ENCODE assay signal across 9 mouse cellular contexts in genomic region chr3:51226601-51227000, GRCm38 (mm10). TPM values are rescaled to one million over a fixed set of nuclear protein-coding genes. Genes with fewer than 3 reads are reported as not detected.
DNase-seq lines count a peak whose midpoint lies in the region; ATAC-seq and TF ChIP-seq lines count a peak whose summit lies in the region.
"Had no signal": no experiment of that assay in that cellular context is flagged by ENCODE, and none has a peak within 500 bp of the region (broad histone marks: within the 10 kb centered on the region; RNA-seq: fewer than 3 reads in every experiment).

No protein-coding gene starts in this region.

- peak overlapping the region; percentile 80 for H3K4me2 ChIP-seq in heart, embryonic 11.5 days
- peak overlapping the region; percentile 68; the same call in 1 of the 2 replicates for H3K4me2 ChIP-seq in embryonic facial prominence, embryonic 13.5 days
- H3K4me2 ChIP-seq in liver, embryonic 14.5 days (ENCODE audit: low read depth) = peak overlapping the region; percentile 98

- no peak for ATAC-seq in heart, embryonic 11.5 days (replicated peaks; ENCODE audit: insufficient number of reproducible peaks, low FRiP score, low TSS enrichment)
- ATAC-seq in embryonic facial prominence, embryonic 13.5 days (ENCODE audit: insufficient number of reproducible peaks, insufficient read depth, low FRiP score, low TSS enrichment, low read depth) = no peak
- ATAC-seq in liver, embryonic 14.5 days (ENCODE audit: insufficient read depth) = no peak

- H3K9me3 ChIP-seq in heart, embryonic 11.5 days (replicated peaks; ENCODE audit: control insufficient read depth, low read length) = no peaks in the 10 kb centered on the region
- H3K9me3 ChIP-seq in embryonic facial prominence, embryonic 13.5 days = no peaks in the 10 kb centered on the region
- no peaks in the 10 kb centered on the region for H3K9me3 ChIP-seq in liver, embryonic 14.5 days (ENCODE audit: control insufficient read depth, low read length)

- peak overlapping the region; percentile 95; the same call in 1 of the 2 replicates for H3K4me3 ChIP-seq in heart, embryonic 11.5 days (ENCODE audit: low read depth, low read length)
- H3K4me3 ChIP-seq in embryonic facial prominence, embryonic 13.5 days = no peak overlapping the region
- H3K4me3 ChIP-seq in liver, embryonic 14.5 days (ENCODE audit: insufficient read depth in 1 of 2, low read depth in 2 of 2, low read length in 2 of 2) = peak overlapping the region; percentile 74 to 97

- TF ChIP-seq EP300 in liver, embryonic 14.5 days (IDR thresholded peaks at IDR 0.05; ENCODE audit: low read depth) = no peak

- DNase-seq in heart, postnatal 14 days = no peak
- DNase-seq in A20 (ENCODE audit: low read depth, low spot score) = peak; percentile 69
- no peak for DNase-seq in liver, embryonic 14.5 days (ENCODE audit: low read depth in 3 of 3, low spot score in 3 of 3)
- no peak for DNase-seq in testis, postnatal 14 days (ENCODE audit: low spot score)
- no peak for DNase-seq in B cell, adult 2 months
- no peak for DNase-seq in kidney, adult 11 months

- peak overlapping the region; percentile 10; the same call in 1 of the 2 replicates for H3K9ac ChIP-seq in heart, embryonic 11.5 days (ENCODE audit: low read depth, low read length)
- H3K9ac ChIP-seq in embryonic facial prominence, embryonic 13.5 days = no peak overlapping the region
- peak overlapping the region; percentile 98 for H3K9ac ChIP-seq in liver, embryonic 14.5 days (replicated peaks)

- intact Hi-C loops in heart, postnatal 14 days (cut with DNase I) = no loop called here

- H3K27ac ChIP-seq in heart, embryonic 11.5 days (ENCODE audit: low read depth, low read length) = no peak overlapping the region
- H3K27ac ChIP-seq in embryonic facial prominence, embryonic 13.5 days = no peak overlapping the region
- H3K27ac ChIP-seq in liver, embryonic 14.5 days = peak overlapping the region; percentile 99
- H3K27ac ChIP-seq: left cerebral cortex, adult 2 months had no signal

- no peaks in the 10 kb centered on the region for H3K27me3 ChIP-seq in heart, embryonic 11.5 days (ENCODE audit: control insufficient read depth, insufficient read depth, low read length)
- no peaks in the 10 kb centered on the region for H3K27me3 ChIP-seq in embryonic facial prominence, embryonic 13.5 days
- no peaks in the 10 kb centered on the region for H3K27me3 ChIP-seq in liver, embryonic 14.5 days (ENCODE audit: control insufficient read depth, insufficient read depth, low read length)

- WGBS in heart, embryonic 11.5 days (ENCODE audit: insufficient replicate concordance) = 69% methylated on average over 3 of the region's 3 CpGs
- 79% methylated on average over 3 of the region's 3 CpGs for WGBS in embryonic facial prominence, embryonic 13.5 days
- WGBS in liver, embryonic 14.5 days (ENCODE audit: insufficient replicate concordance) = 9% methylated on average over 3 of the region's 3 CpGs

- peaks cover 47% of the 10 kb centered on the region for H3K4me1 ChIP-seq in heart, embryonic 11.5 days (ENCODE audit: control insufficient read depth, insufficient read depth, low read length)
- H3K4me1 ChIP-seq in embryonic facial prominence, embryonic 13.5 days = peaks cover 43% of the 10 kb centered on the region
- peaks cover 51 to 57% of the 10 kb centered on the region in 2 experiments for H3K4me1 ChIP-seq in liver, embryonic 14.5 days (replicated peaks; ENCODE audit: control insufficient read depth in 2 of 2, insufficient read depth in 2 of 2, low read length in 1 of 2)

- H3K36me3 ChIP-seq in heart, embryonic 11.5 days (ENCODE audit: control insufficient read depth, insufficient read depth, low read length) = no peaks in the 10 kb centered on the region
- H3K36me3 ChIP-seq in embryonic facial prominence, embryonic 13.5 days = no peaks in the 10 kb centered on the region
- peaks cover 9% of the 10 kb centered on the region for H3K36me3 ChIP-seq in liver, embryonic 14.5 days (replicated peaks; ENCODE audit: control insufficient read depth, insufficient read depth, low read depth)

- TF ChIP-seq CTCF in liver, embryonic 14.5 days (IDR thresholded peaks at IDR 0.05; ENCODE audit: low read depth) = no peak

RNA-seq across cellular contexts. Expression of gene Noct, which starts 2.4 kb away (rescaled TPM):
- 10.4 and 12.2 TPM in 2 replicates for polyA plus RNA-seq in heart, embryonic 11.5 days (2014; fragmentation: Nextera tagmentation; extraction: Ambion mirVana)
- total RNA-seq in heart, postnatal 14 days (2021) = 10 to 100 TPM; 53.9 to 68.6 TPM
- 9.6 and 9.9 TPM in 2 replicates for polyA plus RNA-seq in embryonic facial prominence, embryonic 13.5 days (2015; fragmentation: Nextera tagmentation; extraction: Ambion mirVana)
- 24.4 and 25.5 TPM in 2 replicates for polyA plus RNA-seq in liver, embryonic 14.5 days (2012; rRNA removed)
- 19.0 and 20.8 TPM in 2 replicates for polyA plus RNA-seq in liver, embryonic 14.5 days (2014; fragmentation: Nextera tagmentation; extraction: Ambion mirVana)
